Comparison of ENCODE assay signal across 8 mouse cellular contexts in the genomic region with DNA sequence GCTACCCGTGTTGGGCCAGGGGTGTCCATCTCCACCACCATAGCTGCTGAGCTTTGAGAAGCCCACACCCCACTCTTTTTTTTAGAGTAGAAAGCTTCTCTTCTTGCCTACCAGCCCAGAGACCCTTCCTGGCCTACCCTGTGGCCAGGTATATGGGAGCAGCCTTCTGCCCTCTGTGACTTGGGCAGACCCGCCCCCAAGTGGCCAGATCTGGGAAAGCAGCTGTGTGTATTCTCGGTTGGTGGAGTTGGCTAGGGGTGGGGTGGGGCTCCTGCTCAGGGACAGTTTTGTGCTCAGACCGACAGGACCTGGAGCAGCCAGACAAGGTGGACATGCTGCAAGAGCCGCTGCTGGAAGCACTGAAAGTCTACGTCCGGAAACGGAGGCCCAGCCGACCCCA. TPM values are rescaled to one million over a fixed set of nuclear protein-coding genes. Genes with fewer than 3 reads are reported as not detected.
DNase-seq lines count a peak whose midpoint lies in the region; ATAC-seq lines count a peak whose summit lies in the region.

No protein-coding gene starts in this region.

- WGBS in hindbrain, embryonic 10.5 days: 57% methylated on average over 9 of the region's 9 CpGs
- 53% methylated on average over 9 of the region's 9 CpGs for WGBS in hindbrain, embryonic 16.5 days
- 55% methylated on average over 9 of the region's 9 CpGs for WGBS in hindbrain, embryonic 11.5 days
- 53% methylated on average over 9 of the region's 9 CpGs for WGBS in midbrain, embryonic 14.5 days

- no peak overlapping the region for H3K9ac ChIP-seq in hindbrain, embryonic 16.5 days (ENCODE audit: low read depth, low read length)
- H3K9ac ChIP-seq in hindbrain, embryonic 11.5 days (ENCODE audit: low read depth, low read length): no peak overlapping the region
- no peak overlapping the region for H3K9ac ChIP-seq in midbrain, embryonic 14.5 days (replicated peaks; ENCODE audit: low read length)

- H3K4me3 ChIP-seq in hindbrain, embryonic 10.5 days: 0 out of 2 replicates have a peak overlapping the region, but pooled peaks have one; percentile 9
- H3K4me3 ChIP-seq in hindbrain, embryonic 16.5 days (ENCODE audit: low read length): no peak overlapping the region
- H3K4me3 ChIP-seq in hindbrain, embryonic 11.5 days (ENCODE audit: low read depth, low read length): no peak overlapping the region
- H3K4me3 ChIP-seq in midbrain, embryonic 14.5 days (replicated peaks; ENCODE audit: low read depth, low read length): no peak overlapping the region

- intact Hi-C loops in left cerebral cortex, postnatal 4 days (cut with DNase I): loop anchor here (5.0 to 10.0 kb wide), 2 partner anchors 50 to 173 kb away; no protein-coding TSS in a partner anchor

- no peak overlapping the region for H3K27ac ChIP-seq in hindbrain, embryonic 10.5 days
- H3K27ac ChIP-seq in hindbrain, embryonic 16.5 days (ENCODE audit: low read depth, low read length): no peak overlapping the region
- 0 out of 2 replicates have a peak overlapping the region, but pooled peaks have one; percentile 2 for H3K27ac ChIP-seq in hindbrain, embryonic 11.5 days (ENCODE audit: low read depth, low read length)
- no peak overlapping the region for H3K27ac ChIP-seq in midbrain, embryonic 14.5 days (replicated peaks; ENCODE audit: low read depth, low read length)

- no peaks in the 10 kb centered on the region for H3K9me3 ChIP-seq in hindbrain, embryonic 10.5 days
- no peaks in the 10 kb centered on the region for H3K9me3 ChIP-seq in hindbrain, embryonic 16.5 days (ENCODE audit: control insufficient read depth, low read length)
- H3K9me3 ChIP-seq in hindbrain, embryonic 11.5 days (ENCODE audit: control insufficient read depth, low read length): no peaks in the 10 kb centered on the region
- H3K9me3 ChIP-seq in midbrain, embryonic 14.5 days (ENCODE audit: control insufficient read depth, low read length): no peaks in the 10 kb centered on the region

- ATAC-seq in hindbrain, embryonic 16.5 days: no peak
- peak; percentile 61 for ATAC-seq in erythroid progenitor cell, adult 5-6 weeks (replicated peaks; ENCODE audit: low FRiP score, poor library complexity, severe bottlenecking)
- ATAC-seq in hindbrain, embryonic 11.5 days (ENCODE audit: low FRiP score): no peak
- ATAC-seq in midbrain, embryonic 14.5 days (ENCODE audit: low FRiP score, low TSS enrichment): peak; percentile 25; the same call in 1 of the 2 replicates

- peaks cover 67% of the 10 kb centered on the region for H3K36me3 ChIP-seq in hindbrain, embryonic 10.5 days
- H3K36me3 ChIP-seq in hindbrain, embryonic 16.5 days (ENCODE audit: control insufficient read depth, insufficient read depth, low read length): 0 out of 2 replicates have a peak, but pooled peaks cover 3% of the 10 kb centered on the region
- H3K36me3 ChIP-seq in hindbrain, embryonic 11.5 days (ENCODE audit: control insufficient read depth, insufficient read depth, low read length): no peaks in the 10 kb centered on the region
- peaks cover 17% of the 10 kb centered on the region; the same call in 1 of the 2 replicates for H3K36me3 ChIP-seq in midbrain, embryonic 14.5 days (ENCODE audit: control insufficient read depth, insufficient read depth, low read length)
- H3K36me3 ChIP-seq in splenic B cell, adult 2 months (ENCODE audit: control insufficient read depth, insufficient read depth, low read length, poor library complexity, severe bottlenecking): peaks cover 19% of the 10 kb centered on the region

- DNase-seq in hindbrain, embryonic 10.5 days (ENCODE audit: low spot score): peak; percentile 84
- DNase-seq in brain, adult 2 months (ENCODE audit: low read depth, low spot score): peak; percentile 84
- DNase-seq in hindbrain, embryonic 11.5 days (ENCODE audit: low spot score): peak; percentile 88
- DNase-seq in left cerebral cortex, postnatal 4 days: peak; percentile 88
- peak; percentile 86 for DNase-seq in midbrain, embryonic 14.5 days
- DNase-seq in splenic B cell, adult 2 months (ENCODE audit: low read depth, low spot score): peak; percentile 87

- H3K4me1 ChIP-seq in hindbrain, embryonic 10.5 days (replicated peaks): peaks cover 65% of the 10 kb centered on the region
- peaks cover 44% of the 10 kb centered on the region for H3K4me1 ChIP-seq in hindbrain, embryonic 16.5 days (ENCODE audit: control insufficient read depth, insufficient read depth, low read depth, low read length)
- peaks cover 32% of the 10 kb centered on the region for H3K4me1 ChIP-seq in hindbrain, embryonic 11.5 days (replicated peaks; ENCODE audit: control insufficient read depth, insufficient read depth, low read length)
- peaks cover 45% of the 10 kb centered on the region for H3K4me1 ChIP-seq in midbrain, embryonic 14.5 days (ENCODE audit: control insufficient read depth, insufficient read depth, low read length)

- H3K27me3 ChIP-seq in hindbrain, embryonic 10.5 days (ENCODE audit: insufficient read depth, poor library complexity, severe bottlenecking): peaks cover 9% of the 10 kb centered on the region; the same call in 1 of the 2 replicates
- no peaks in the 10 kb centered on the region for H3K27me3 ChIP-seq in hindbrain, embryonic 16.5 days (replicated peaks; ENCODE audit: control insufficient read depth, insufficient read depth, low read length)
- no peaks in the 10 kb centered on the region for H3K27me3 ChIP-seq in hindbrain, embryonic 11.5 days (ENCODE audit: control insufficient read depth, insufficient read depth, low read length)
- no peaks in the 10 kb centered on the region for H3K27me3 ChIP-seq in midbrain, embryonic 14.5 days (ENCODE audit: control insufficient read depth, insufficient read depth, low read length)
- H3K27me3 ChIP-seq in splenic B cell, adult 2 months (ENCODE audit: control insufficient read depth, insufficient read depth, low read length, poor library complexity, severe bottlenecking): no peaks in the 10 kb centered on the region

- H3K4me2 ChIP-seq in hindbrain, embryonic 16.5 days (ENCODE audit: low read length): no peak overlapping the region
- no peak overlapping the region for H3K4me2 ChIP-seq in hindbrain, embryonic 11.5 days (replicated peaks; ENCODE audit: low read depth, low read length)
- H3K4me2 ChIP-seq in midbrain, embryonic 14.5 days (ENCODE audit: low read length): no peak overlapping the region

RNA-seq across cellular contexts. Expression of gene Gjd3, which starts 10.6 kb away (rescaled TPM):
- 0.44 TPM in 1 of 2 replicates, not detected in the other for polyA plus RNA-seq in hindbrain, embryonic 10.5 days (2016; fragmentation: Nextera tagmentation; extraction: Ambion mirVana)
- polyA plus RNA-seq in hindbrain, embryonic 16.5 days (2015; fragmentation: Nextera tagmentation; extraction: Ambion mirVana): 2.0 and 3.0 TPM in 2 replicates
- not detected in 2 replicates for total RNA-seq in erythroid progenitor cell, adult 5-6 weeks (2015; ENCODE audit: low replicate concordance)
- total RNA-seq in erythroid progenitor cell, adult 5-6 weeks (2017; ENCODE audit: low replicate concordance): not detected in 2 replicates
- polyA plus RNA-seq in hindbrain, embryonic 11.5 days (2014; fragmentation: Nextera tagmentation; extraction: Ambion mirVana): 0.28 and 0.74 TPM in 2 replicates
- 1 to 10 TPM; 2.2 to 3.4 TPM for total RNA-seq in left cerebral cortex, postnatal 4 days (2021)
- polyA plus RNA-seq in midbrain, embryonic 14.5 days (2014; fragmentation: Nextera tagmentation; extraction: Ambion mirVana): 0.70 and 2.0 TPM in 2 replicates

RNA-seq across cellular contexts. Expression of gene Rara, which starts 44.6 kb away (rescaled TPM):
- polyA plus RNA-seq in hindbrain, embryonic 10.5 days (2016; fragmentation: Nextera tagmentation; extraction: Ambion mirVana): 28.4 and 53.7 TPM in 2 replicates
- polyA plus RNA-seq in hindbrain, embryonic 16.5 days (2015; fragmentation: Nextera tagmentation; extraction: Ambion mirVana): 12.1 and 16.7 TPM in 2 replicates
- total RNA-seq in erythroid progenitor cell, adult 5-6 weeks (2015; ENCODE audit: low replicate concordance): 4.3 and 18.4 TPM in 2 replicates
- total RNA-seq in erythroid progenitor cell, adult 5-6 weeks (2017; ENCODE audit: low replicate concordance): 0.51 and 1.4 TPM in 2 replicates
- polyA plus RNA-seq in hindbrain, embryonic 11.5 days (2014; fragmentation: Nextera tagmentation; extraction: Ambion mirVana): 48.3 and 51.2 TPM in 2 replicates
- total RNA-seq in left cerebral cortex, postnatal 4 days (2021): 10 to 100 TPM; 20.3 to 21.5 TPM
- polyA plus RNA-seq in midbrain, embryonic 14.5 days (2014; fragmentation: Nextera tagmentation; extraction: Ambion mirVana): 8.8 and 11.0 TPM in 2 replicates

RNA-seq across cellular contexts. Expression of gene Top2a, which starts 51.8 kb away (rescaled TPM):
- polyA plus RNA-seq in hindbrain, embryonic 10.5 days (2016; fragmentation: Nextera tagmentation; extraction: Ambion mirVana): 225 and 320 TPM in 2 replicates
- 33.1 and 44.9 TPM in 2 replicates for polyA plus RNA-seq in hindbrain, embryonic 16.5 days (2015; fragmentation: Nextera tagmentation; extraction: Ambion mirVana)
- 1,106 and 1,185 TPM in 2 replicates for total RNA-seq in erythroid progenitor cell, adult 5-6 weeks (2015; ENCODE audit: low replicate concordance)
- total RNA-seq in erythroid progenitor cell, adult 5-6 weeks (2017; ENCODE audit: low replicate concordance): 1,820 and 2,303 TPM in 2 replicates
- 332 and 333 TPM in 2 replicates for polyA plus RNA-seq in hindbrain, embryonic 11.5 days (2014; fragmentation: Nextera tagmentation; extraction: Ambion mirVana)
- total RNA-seq in left cerebral cortex, postnatal 4 days (2021): 10 to 100 TPM; 28.2 to 28.4 TPM
- polyA plus RNA-seq in midbrain, embryonic 14.5 days (2014; fragmentation: Nextera tagmentation; extraction: Ambion mirVana): 24.9 and 67.9 TPM in 2 replicates

Comparison
In these comparisons a context has a peak if more than half of its experiments do, and no peak if none do; other contexts are left out.
1. ATAC-seq: peak in erythroid progenitor cell, adult 5-6 weeks (single experiment) and midbrain, embryonic 14.5 days (single experiment); none in hindbrain, embryonic 16.5 days (single experiment) and hindbrain, embryonic 11.5 days (single experiment).
2. Peak in every context shown above with its lines, with median percentiles within 50 percentile points of each other: DNase-seq.